Mouse (Mus musculus): ENCODE results near the gene Sept11. TPM values are rescaled to one million over a fixed set of nuclear protein-coding genes. Genes with fewer than 3 reads are reported as not detected.

Sept11 gene
- total RNA-seq, 2 experiments from 2014 or later: 101 to 111 TPM

GRCm38 (mm10) chr5:93207006-93207348 is 113.7 kb downstream of the Sept11 start:
- DNase-seq: peak; percentile 45
- intact Hi-C loops (cut with DNase I; ENCODE audit: low total_unique reads): no loop called here

GRCm38 (mm10) chr5:93207555-93207954 is 114.3 kb downstream of the Sept11 start:
- no peak for DNase-seq
- intact Hi-C loops (cut with DNase I; ENCODE audit: low total_unique reads): no loop called here

DNA sequence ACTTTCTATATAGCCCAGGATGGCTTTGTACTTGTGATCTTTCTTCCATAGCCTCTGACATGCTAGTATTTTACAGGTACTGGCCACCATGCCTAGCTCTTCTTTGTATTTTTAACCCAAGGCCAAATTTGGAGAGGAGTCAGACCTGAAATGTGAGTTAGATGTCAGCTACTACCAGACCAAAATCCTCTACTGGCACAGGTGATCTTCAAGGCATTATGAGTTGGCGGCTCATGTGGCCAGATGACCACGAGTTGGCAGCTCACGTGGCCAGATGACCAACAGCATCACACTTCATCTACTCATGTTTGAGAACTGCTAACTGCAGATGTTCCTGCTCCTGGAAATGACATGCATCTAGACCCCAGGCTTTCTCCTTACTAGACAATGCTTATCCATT is 125.1 kb downstream of the Sept11 start:
- no peak for DNase-seq
- intact Hi-C loops (cut with DNase I; ENCODE audit: low total_unique reads): no loop called here

GRCm38 (mm10) chr5:93221661-93222060 is 128.4 kb downstream of the Sept11 start:
- DNase-seq: peak; percentile 36
- intact Hi-C loops (cut with DNase I; ENCODE audit: low total_unique reads): no loop called here

DNA sequence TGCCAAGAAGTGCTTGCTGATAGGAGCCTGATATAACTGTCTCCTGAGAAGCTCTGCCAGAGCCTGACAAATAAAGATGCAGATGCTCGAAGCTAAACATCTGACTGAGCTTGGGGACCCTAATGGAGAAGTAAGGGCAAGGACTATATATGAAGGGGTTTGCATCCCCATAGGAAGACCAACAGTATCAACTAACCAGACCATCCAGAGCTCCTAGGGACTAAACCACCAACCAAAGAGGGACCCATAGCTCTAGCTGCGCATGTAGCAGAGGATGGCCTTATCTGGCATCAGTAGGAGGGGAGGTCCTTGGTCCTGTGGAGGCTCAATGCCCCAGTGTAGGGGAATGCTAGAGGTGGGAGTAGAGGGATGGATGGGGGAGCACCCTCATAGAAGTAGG is 131.3 kb downstream of the Sept11 start:
- intact Hi-C loops (cut with DNase I; ENCODE audit: low total_unique reads): no loop called here
- no peak for DNase-seq

Other genes starting within 250 kb of the Sept11 start
- gene Sowahb, start 48.4 kb upstream of the Sept11 start, total RNA-seq (2021): not detected
- gene Ccni, start 113.1 kb downstream of the Sept11 start, total RNA-seq (2021): 10 to 100 TPM; 82.5 to 92.6 TPM
- under 1 TPM in 1 of 2 experiments, not detected in 1; 0.60 TPM for gene 2010109A12Rik, start 113.1 kb downstream of the Sept11 start, total RNA-seq (2021)
- gene Ccng2, start 173.8 kb downstream of the Sept11 start, total RNA-seq (2021): 10 to 100 TPM in 1 of 2 experiments, 1 to 10 TPM in 1; 9.6 to 16.6 TPM

Data from gastrocnemius, postnatal 14 days (tissue).